Mouse (Mus musculus) C2C12 (cell line): ENCODE results near the gene Slc10a4. TPM values are rescaled to one million over a fixed set of nuclear protein-coding genes. Genes with fewer than 3 reads are reported as not detected.
"Not testable (repeated sequence)": the region's sequence is repeated elsewhere in the genome, so short reads cannot be mapped to it uniquely, and the experiment has no call there.

Experiments
- H3K27me3 ChIP-seq: one replicate; pipeline ENCODE4 v1.6.1; 2011; ENCODE audit not compliant: control insufficient read depth, insufficient read depth, insufficient read length
- H3K36me3 ChIP-seq: one replicate; pipeline ENCODE4 v1.6.1; 2011; ENCODE audit not compliant: control insufficient read depth, insufficient read depth
- H3K4me3 ChIP-seq: one replicate; pipeline ENCODE4 v1.5.1; 2011; ENCODE audit warnings: mild to moderate bottlenecking, control low read depth; ENCODE audit not compliant: poor library complexity, insufficient read depth, severe bottlenecking
- H3K79me2 ChIP-seq: one replicate; pipeline ENCODE4 v1.6.1; 2011; ENCODE audit not compliant: control insufficient read depth, insufficient read depth
- H3K79me3 ChIP-seq: one replicate; pipeline ENCODE4 v1.6.1; 2011; ENCODE audit warnings: low read depth, control low read depth
- H3ac ChIP-seq: one replicate; pipeline ENCODE3; 2011; ENCODE audit warnings: low read depth; ENCODE audit not compliant: control insufficient read depth, insufficient read length
- CEBPB ChIP-seq: IDR thresholded peaks from one replicate; pipeline ENCODE4 v1.6.1; 2011; ENCODE audit warnings: low read depth, mild to moderate bottlenecking, control low read depth, moderate library complexity
- CTCF ChIP-seq: IDR thresholded peaks from one replicate; pipeline ENCODE4 v1.5.1; 2011; ENCODE audit not compliant: control insufficient read depth, insufficient read depth, insufficient read length
- FOSL1 ChIP-seq: IDR thresholded peaks from one replicate; pipeline ENCODE4 v1.8.0; 2011; ENCODE audit warnings: mild to moderate bottlenecking, low read length; ENCODE audit not compliant: poor library complexity, insufficient read depth, severe bottlenecking
- MAX ChIP-seq: IDR thresholded peaks from one replicate; pipeline ENCODE4 v1.6.1; 2011; ENCODE audit warnings: mild to moderate bottlenecking, control low read depth
- MYOD1 ChIP-seq: IDR thresholded peaks from one replicate; pipeline ENCODE4 v1.6.1; 2011; ENCODE audit warnings: low read depth; ENCODE audit not compliant: control insufficient read depth, insufficient read length
- MYOG ChIP-seq: IDR thresholded peaks from one replicate; pipeline ENCODE4 v1.6.1; 2011; ENCODE audit not compliant: control insufficient read depth, insufficient read length; ENCODE audit errors: extremely low read depth
- USF1 ChIP-seq: IDR thresholded peaks from one replicate; pipeline ENCODE4 v1.6.1; 2011; ENCODE audit warnings: low read depth, mild to moderate bottlenecking, control low read depth, moderate library complexity
- polyA plus RNA-seq: library from polyadenylated mRNA; unstranded; fragments of >200 nt; fragmentation: generic; extraction: Trizol; gene quantifications from one replicate; pipeline ENCODE4 v1.2.1, GENCODE M21; 2012; ENCODE audit warnings: missing spikeins

Gene Slc10a4
- polyA plus RNA-seq, 1 experiment = not detected

DNA sequence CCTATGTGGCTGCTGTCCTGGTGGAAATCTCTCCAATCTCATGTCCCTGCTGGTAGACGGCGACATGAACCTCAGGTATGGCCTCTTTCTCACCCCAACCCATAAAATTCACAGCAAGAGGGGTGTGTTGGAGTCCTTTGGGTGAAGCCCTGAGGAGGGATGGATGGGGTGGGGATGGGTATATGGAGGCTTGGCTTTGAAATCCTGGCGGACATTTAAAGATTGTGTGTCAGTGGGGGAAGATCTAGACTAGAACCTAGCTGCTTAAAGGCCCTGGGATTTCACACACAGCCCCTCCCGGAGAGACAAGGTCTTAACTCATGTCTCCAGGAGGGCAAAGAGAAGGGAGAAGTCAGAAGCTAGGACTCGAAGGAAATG is 888 bp downstream of the Slc10a4 start:
- Histone ChIP-seq H3ac (no peak overlapping the region), H3K79me2 (no peaks in the 10 kb centered on the region), H3K36me3 (no peaks in the 10 kb centered on the region), H3K27me3 (peaks cover 10% of the 10 kb centered on the region), H3K79me3 (no peaks in the 10 kb centered on the region), H3K4me3 (no peak overlapping the region)
- no peak for TF ChIP-seq MAX
- TF ChIP-seq CTCF = no peak
- no peak for TF ChIP-seq MYOG
- TF ChIP-seq MYOD1 = no peak
- no peak for TF ChIP-seq CEBPB
- no peak for TF ChIP-seq FOSL1
- no peak for TF ChIP-seq USF1

DNA sequence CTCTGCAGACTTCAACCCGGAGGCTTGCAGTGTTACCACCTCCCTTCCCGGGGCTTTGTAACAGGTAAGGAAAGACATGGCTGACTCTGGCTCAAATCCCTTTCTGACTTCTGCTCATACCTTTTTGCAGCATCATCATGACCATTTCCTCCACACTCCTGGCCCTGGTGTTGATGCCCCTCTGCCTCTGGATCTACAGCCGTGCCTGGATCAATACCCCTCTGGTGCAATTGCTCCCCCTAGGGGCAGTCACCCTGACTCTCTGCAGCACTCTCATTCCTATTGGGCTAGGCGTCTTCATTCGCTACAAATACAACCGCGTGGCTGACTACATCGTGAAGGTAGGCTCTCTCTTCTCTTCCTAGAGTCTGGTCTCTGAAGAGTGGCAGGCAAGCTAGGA is 1.5 kb downstream of the Slc10a4 start:
- not testable (repeated sequence) for H3K79me3 ChIP-seq, H3K27me3 ChIP-seq, H3K4me3 ChIP-seq, H3ac ChIP-seq, H3K36me3 ChIP-seq, H3K79me2 ChIP-seq

GRCm38 (mm10) chr5:73011806-73012205 is 5.1 kb downstream of the Slc10a4 start:
- not testable (repeated sequence) for H3K27me3 ChIP-seq, H3K79me3 ChIP-seq, H3K36me3 ChIP-seq, H3ac ChIP-seq, H3K79me2 ChIP-seq, H3K4me3 ChIP-seq

GRCm38 (mm10) chr5:73012884-73013610 is 6.4 kb downstream of the Slc10a4 start:
- H3K36me3 ChIP-seq, H3K27me3 ChIP-seq, H3K4me3 ChIP-seq, H3K79me3 ChIP-seq, H3ac ChIP-seq, H3K79me2 ChIP-seq: not testable (repeated sequence)

DNA sequence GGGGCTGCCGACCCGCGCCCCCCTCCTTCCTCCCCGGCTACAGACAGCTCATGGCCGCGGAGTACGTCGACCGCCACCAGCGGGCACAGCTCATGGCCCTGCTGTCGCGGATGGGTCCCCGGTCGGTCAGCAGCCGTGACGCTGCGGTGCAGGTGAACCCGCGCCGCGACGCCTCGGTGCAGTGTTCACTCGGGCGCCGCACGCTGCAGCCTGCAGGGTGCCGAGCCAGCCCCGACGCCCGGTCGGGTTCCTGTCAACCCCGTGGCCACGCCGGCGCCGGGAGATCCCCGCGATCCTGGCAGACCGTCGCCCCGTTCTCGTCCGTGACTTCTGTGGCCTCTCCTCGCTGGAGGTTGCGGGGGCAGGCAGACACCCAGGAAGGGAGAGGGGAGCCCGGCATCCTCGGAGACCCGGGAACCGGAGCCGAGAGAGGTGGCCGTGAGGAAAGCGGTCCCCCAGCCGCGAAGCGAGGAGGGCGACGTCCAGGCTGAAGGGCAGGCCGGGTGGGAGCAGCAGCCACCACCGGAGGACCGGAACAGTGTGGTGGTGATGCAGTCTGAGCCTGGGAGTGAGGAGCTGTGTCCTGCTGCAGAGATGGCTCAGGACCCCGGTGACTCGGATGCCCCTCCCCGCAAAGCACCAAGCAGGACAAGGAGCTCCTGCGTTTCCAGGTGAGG is 7.1 kb downstream of the Slc10a4 start:
- not testable (repeated sequence) for H3K4me3 ChIP-seq, H3K27me3 ChIP-seq, H3K79me3 ChIP-seq, H3K79me2 ChIP-seq, H3K36me3 ChIP-seq, H3ac ChIP-seq

- no peaks in the 10 kb centered on the region for H3K36me3 ChIP-seq
- H3ac ChIP-seq = no peak overlapping the region
- TF ChIP-seq CEBPB = no peak
- TF ChIP-seq MAX = no peak
- no peak for TF ChIP-seq FOSL1
- no peak for TF ChIP-seq MYOG
- TF ChIP-seq CTCF = no peak
- no peak for TF ChIP-seq MYOD1
- TF ChIP-seq USF1 = no peak
- no peaks in the 10 kb centered on the region for H3K27me3 ChIP-seq
- H3K4me3 ChIP-seq = no peak overlapping the region
- no peaks in the 10 kb centered on the region for H3K79me3 ChIP-seq
- H3K79me2 ChIP-seq = no peaks in the 10 kb centered on the region
These were observed 8.1 kb downstream of the Slc10a4 start for GRCm38 (mm10) chr5:73014745-73015144.

DNA sequence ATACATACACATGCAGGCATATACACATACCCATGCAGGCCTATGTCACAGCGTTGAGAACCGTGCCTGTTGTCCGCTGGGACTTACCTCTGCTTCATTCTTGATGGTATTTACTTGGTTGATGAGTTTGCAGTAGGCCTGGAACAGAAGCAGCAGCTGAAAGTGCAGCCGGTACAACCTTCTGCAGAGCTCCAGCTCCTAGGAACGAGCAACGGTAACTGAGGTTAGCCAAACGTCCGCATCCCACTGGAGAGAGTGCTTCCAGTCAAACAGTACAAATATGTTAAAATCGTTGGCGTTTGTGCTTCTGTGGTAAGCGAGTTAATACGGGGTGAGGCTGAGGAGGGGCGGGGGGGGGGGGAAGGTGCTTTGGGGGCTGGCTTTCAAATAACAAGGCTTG is 17.1 kb downstream of the Slc10a4 start:
- TF ChIP-seq CEBPB = no peak
- TF ChIP-seq USF1 = no peak
- no peak for TF ChIP-seq FOSL1
- TF ChIP-seq MYOD1 = no peak
- no peak for TF ChIP-seq MAX
- TF ChIP-seq CTCF = no peak
- TF ChIP-seq MYOG = no peak
- Histone ChIP-seq H3K4me3 (no peak overlapping the region), H3K79me2 (no peaks in the 10 kb centered on the region), H3K36me3 (no peaks in the 10 kb centered on the region), H3K79me3 (no peaks in the 10 kb centered on the region), H3ac (no peak overlapping the region), H3K27me3 (no peaks in the 10 kb centered on the region)
